Mouse (Mus musculus) thymus, postnatal 36 days (tissue): ENCODE measurements around the gene Ifngr1.

Experiments
- DNase-seq, 2 experiments: peaks; one replicate each; pipeline ENCODE4 v3.0.0; 2022; ENCODE audit warnings: mixed read lengths in 2 of 2

The Ifngr1 gene

GRCm38 (mm10) chr10:19657426-19657825, 65.7 kb downstream of the Ifngr1 start:
- DNase-seq = no peak
